Mouse (Mus musculus): Measurements from ENCODE around the gene Glmp. TPM values are rescaled to one million over a fixed set of nuclear protein-coding genes. Genes with fewer than 3 reads are reported as not detected.

The Glmp gene
- 100 to 1,000 TPM; 123 to 143 TPM for total RNA-seq (2023)

GRCm38 (mm10) chr3:88324951-88325405 is at the start of gene Glmp:
Glmp (plus strand) TSS chr3:88325023.

GRCm38 (mm10) chr3:88287110-88287509 is 37.7 kb upstream of the Glmp start, which contains the start of gene Gm38392:
Gm38392 (minus strand) TSS chr3:88287210.

GRCm38 (mm10) chr3:88296561-88297318 is 28.1 kb upstream of the Glmp start, which contains the start of the genes Tsacc and Cct3:
Tsacc (minus strand) TSS chr3:88296999.
Cct3 (plus strand) TSS chr3:88297116.

GRCm38 (mm10) chr3:88336058-88337013 is 11.5 kb downstream of the Glmp start, which contains the start of the genes Tmem79 and Smg5:
Tmem79 (minus strand) TSS chr3:88336148.
Smg5 (plus strand) TSS chr3:88336260.

GRCm38 (mm10) chr3:88364337-88364736 is 39.5 kb downstream of the Glmp start, which contains the start of gene Paqr6:
Paqr6 (plus strand) TSS chr3:88364584.

GRCm38 (mm10) chr3:88372643-88373042 is 47.8 kb downstream of the Glmp start, which contains the start of gene Bglap3:
Bglap3 (minus strand) TSS chr3:88372743.

GRCm38 (mm10) chr3:88378599-88378998 is 53.8 kb downstream of the Glmp start, which contains the start of gene Bglap2:
Bglap2 (minus strand) TSS chr3:88378699.

Other genes starting within 250 kb of the Glmp start
- not detected for gene Ttc24, start 246.7 kb upstream of the Glmp start, total RNA-seq (2023)
- gene Iqgap3, start 243.1 kb upstream of the Glmp start, total RNA-seq (2023): under 1 TPM; 0.27 to 0.32 TPM
- 100 to 1,000 TPM; 280 to 371 TPM for gene Mef2d, start 182.7 kb upstream of the Glmp start, total RNA-seq (2023)
- gene Rhbg, start 70.3 kb upstream of the Glmp start, total RNA-seq (2023): not detected
- under 1 TPM in 1 of 2 experiments, not detected in 1; 0.47 TPM for gene Gm38392, start 37.8 kb upstream of the Glmp start, total RNA-seq (2023)
- 1 to 10 TPM; 4.0 to 6.8 TPM for gene Tsacc, start 28.0 kb upstream of the Glmp start, total RNA-seq (2023)
- gene Cct3, start 27.9 kb upstream of the Glmp start, total RNA-seq (2023): 100 to 1,000 TPM; 160 to 212 TPM
- 1 to 10 TPM in 1 of 2 experiments, under 1 TPM in 1; 0.42 to 1.2 TPM for gene Tmem79, start 11.1 kb downstream of the Glmp start, total RNA-seq (2023)
- gene Smg5, start 11.2 kb downstream of the Glmp start, total RNA-seq (2023): 100 to 1,000 TPM; 144 TPM
- gene Paqr6, start 39.6 kb downstream of the Glmp start, total RNA-seq (2023): 1 to 10 TPM; 3.7 to 4.6 TPM
- gene Bglap3, start 47.7 kb downstream of the Glmp start, total RNA-seq (2023): 1 to 10 TPM in 1 of 2 experiments, not detected in 1; 1.7 TPM
- gene Bglap2, start 53.7 kb downstream of the Glmp start, total RNA-seq (2023): not detected
- gene Bglap, start 59.4 kb downstream of the Glmp start, total RNA-seq (2023): not detected
- 10 to 100 TPM; 52.3 to 62.4 TPM for gene Pmf1, start 85.3 kb downstream of the Glmp start, total RNA-seq (2023)
- gene Slc25a44, start 100.1 kb downstream of the Glmp start, total RNA-seq (2023): 10 to 100 TPM; 15.1 to 18.4 TPM
- 1 to 10 TPM; 1.8 to 3.5 TPM for gene Sema4a, start 136.2 kb downstream of the Glmp start, total RNA-seq (2023)
- 1 to 10 TPM; 2.7 to 8.9 TPM for gene Lmna, start 184.9 kb downstream of the Glmp start, total RNA-seq (2023)
- 1 to 10 TPM; 1.1 to 1.4 TPM for gene Mex3a, start 207.4 kb downstream of the Glmp start, total RNA-seq (2023)
- gene Rab25, start 223.3 kb downstream of the Glmp start, total RNA-seq (2023): 1 to 10 TPM; 1.1 to 2.7 TPM
- gene Lamtor2, start 228.1 kb downstream of the Glmp start, total RNA-seq (2023): 100 to 1,000 TPM in 1 of 2 experiments, 10 to 100 TPM in 1; 84.6 to 103 TPM
- 10 to 100 TPM; 48.4 to 50.3 TPM for gene Ubqln4, start 228.7 kb downstream of the Glmp start, total RNA-seq (2023)

Measured in B cell, adult 67 days (primary cell).